Mouse (Mus musculus) thymus, postnatal 10 days (tissue): ENCODE measurements at regions not wholly inside any gene's neighbourhood (a gene's known extent, or its start where the extent isn't known, plus 50 kb on each side); places are given as distances from the start of the nearest gene placed in this dataset.
A peak's percentile ranks its signal among the peaks of the same experiment; 100 is the strongest.

Source experiments
- DNase-seq, 2 experiments: peaks; one replicate each; pipeline ENCODE4 v3.0.0; 2021; ENCODE audit warnings: low spot score in 2 of 2

DNA sequence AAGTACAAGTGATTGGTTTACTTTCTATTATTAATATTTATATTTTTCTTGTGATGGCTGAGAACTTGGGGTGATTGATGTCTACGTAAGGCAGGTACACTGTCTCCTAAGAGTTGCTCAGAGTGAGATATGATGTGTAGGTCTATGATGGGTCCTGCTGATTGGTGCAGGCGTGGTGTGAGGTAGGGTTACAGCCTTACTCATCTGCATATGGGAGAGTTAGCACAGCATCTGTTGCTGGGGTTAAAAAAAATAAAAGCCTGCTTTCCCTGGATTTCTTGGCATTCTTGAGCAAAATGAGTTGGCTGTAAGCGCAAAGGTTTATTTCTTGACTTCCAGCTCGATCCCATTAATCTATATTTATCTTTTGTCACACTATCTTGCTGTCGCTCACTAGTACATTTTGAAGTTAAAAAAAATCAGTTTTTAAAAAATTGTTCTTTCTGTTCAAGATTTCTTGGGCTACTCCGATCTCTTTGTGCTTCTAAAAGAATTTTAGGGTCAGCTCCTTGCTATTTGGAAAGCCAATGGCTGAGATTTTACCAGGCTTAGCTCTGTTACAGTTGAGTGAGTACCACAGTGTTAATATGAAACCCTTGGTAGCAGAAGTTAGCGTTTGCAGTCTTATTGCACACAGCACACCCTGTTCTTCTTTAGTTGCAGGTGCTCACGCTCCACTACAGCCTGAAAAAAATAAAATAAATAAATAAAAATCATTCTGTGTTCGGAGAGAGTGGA, 482.0 kb downstream of the Plekhb2 start:
- DNase-seq: no peak

DNA sequence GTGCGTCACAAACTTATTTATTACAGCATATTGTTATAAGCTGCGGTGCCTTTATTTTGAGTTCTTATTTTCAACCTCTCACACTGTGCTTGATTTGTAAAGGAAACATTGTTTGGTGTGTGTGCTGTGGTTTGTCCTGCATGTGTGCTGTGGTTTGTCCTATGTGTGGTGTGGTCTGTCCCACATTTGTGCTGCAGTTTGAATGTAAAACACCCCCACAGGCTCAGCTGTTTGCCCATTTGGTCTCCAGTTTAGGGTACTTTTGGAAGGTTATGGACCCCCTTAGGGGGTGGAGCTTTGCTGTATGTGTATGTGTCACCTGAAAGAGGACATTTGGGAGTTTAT, 482.5 kb downstream of the Plekhb2 start:
- DNase-seq: no peak

DNA sequence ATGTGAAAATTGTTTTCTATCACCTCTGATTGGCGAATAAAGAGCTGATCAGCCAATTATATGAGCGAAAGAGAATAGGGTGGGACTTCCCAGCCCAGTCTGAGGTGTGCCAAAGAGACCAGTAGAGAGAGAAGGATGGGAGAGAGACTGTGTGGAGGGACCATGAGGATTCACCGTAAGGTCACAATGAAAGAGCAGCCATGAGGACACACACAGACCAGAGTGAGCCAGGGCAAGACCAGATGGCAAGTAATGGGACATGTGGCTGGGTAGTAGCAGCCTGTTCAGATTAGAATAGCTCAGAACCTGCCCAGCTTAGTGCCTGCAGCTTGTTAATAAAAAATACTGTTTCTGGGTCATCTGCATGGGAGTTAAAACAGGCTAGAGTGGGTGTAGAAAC, 487.9 kb downstream of the Plekhb2 start:
- no peak for DNase-seq

DNA sequence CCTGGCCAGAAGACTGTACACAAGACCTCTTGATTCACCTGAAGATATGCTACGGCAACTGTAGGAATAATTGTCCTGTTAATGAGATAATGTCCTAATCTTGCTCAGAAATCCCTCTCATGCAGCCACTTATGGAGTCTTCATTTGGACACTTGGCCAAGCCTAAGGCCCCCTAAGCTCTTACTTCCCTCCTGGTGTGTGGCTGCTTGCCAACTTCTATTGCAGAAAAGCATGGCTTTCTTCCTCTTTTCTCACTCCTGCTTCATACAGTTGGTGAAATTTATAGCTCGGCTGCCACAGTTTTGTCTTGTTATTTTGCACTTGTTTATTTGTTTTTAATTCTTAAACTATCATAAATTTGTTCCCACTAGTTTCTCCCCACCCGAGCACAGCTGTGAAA, 488.4 kb downstream of the Plekhb2 start:
- no peak for DNase-seq

DNA sequence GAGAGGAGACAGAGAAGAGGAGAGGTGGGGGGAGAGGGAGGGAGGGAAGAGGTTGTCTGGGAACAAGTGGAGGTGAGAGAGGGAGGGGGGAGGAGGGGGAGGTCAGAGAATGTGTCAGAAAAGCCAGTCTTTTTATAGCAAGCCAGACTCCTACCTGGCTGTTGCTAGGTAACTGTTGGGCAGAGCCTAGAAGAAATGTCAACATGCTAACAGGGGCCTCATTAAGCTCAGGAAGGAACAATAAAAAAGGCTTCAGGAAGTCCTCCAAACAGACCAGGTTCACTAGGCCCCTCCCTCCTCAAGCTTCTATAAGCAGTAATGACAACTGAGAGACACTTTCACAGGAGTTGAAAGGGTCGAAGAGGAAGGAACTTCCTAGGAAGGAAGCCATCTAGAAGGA, 494.8 kb downstream of the Plekhb2 start:
- DNase-seq: no peak

DNA sequence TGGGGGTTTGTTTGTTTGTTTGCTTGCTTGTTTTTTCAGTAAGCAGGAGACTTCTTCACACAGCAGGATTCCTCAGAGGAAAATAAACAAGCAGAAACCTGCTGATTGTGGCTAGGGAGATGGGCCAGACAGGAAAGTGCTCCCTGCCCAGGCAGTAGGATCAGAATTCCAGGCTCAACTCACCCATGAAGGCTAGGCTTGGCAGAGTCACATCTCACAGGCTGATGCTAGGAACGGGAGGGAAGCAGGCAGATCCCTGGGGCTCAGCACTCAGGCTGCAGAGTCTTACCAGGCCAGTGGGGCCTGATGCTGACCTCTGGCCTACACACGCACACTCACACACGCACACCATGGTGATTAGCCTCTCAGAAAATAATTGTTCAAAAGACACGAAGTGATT, 498.5 kb downstream of the Plekhb2 start:
- DNase-seq: no peak

DNA sequence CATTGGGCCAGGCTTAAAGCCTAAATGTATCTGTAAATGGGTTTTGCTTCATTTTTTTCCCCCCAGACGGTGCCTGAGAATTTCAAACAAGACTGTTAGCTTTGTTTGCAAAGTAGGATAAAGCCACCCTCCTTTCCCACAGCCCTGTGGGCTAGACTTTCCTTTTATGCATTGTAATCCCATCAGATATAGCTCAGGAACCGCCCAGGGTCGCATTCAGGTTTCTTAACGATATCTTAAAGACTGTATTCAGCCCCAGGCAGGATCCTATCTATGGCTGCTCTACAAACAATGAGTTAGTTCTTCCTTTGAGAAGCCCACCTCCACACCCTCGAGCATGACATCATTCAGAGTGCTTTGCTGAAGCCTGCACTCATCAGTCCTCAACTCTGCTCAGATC, 509.2 kb downstream of the Plekhb2 start:
- no peak for DNase-seq

DNA sequence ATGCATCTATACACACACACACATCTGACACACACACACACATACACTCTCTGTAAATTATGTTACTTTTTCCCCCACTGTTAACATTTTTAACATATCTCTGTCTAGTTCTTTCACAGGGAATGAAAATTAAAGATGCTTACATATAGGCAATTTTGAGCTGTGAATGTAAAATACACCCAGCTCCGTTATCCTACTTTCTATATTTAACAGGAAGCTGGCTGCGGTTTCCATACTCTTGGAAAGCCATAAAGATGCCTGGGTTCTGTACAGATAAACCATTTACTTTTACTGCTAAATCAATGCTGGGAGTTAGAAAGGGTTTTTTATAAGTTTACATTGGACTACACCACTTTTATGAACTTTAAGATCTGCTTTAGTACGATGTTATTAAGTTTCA, 511.7 kb downstream of the Plekhb2 start:
- no peak for DNase-seq

DNA sequence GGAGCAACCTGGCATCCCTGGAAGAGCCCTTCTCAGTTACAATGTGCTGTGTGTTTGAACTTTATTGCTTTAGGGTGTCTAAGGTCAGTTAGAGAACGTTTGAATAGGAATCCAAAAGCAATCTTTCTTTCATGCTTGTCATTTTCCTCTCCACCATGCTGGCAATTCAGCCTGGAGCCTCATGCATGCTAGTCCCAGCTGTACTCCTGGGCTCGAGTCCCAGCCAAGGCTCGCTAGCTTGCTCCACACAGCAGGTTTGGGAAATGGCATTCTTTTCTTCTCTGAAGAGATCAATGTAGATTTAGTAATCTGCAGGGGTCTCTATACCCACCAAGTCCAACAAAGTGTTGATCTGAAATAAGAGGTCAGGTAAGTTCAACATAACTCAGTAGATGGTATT, 513.1 kb downstream of the Plekhb2 start:
- no peak for DNase-seq

DNA sequence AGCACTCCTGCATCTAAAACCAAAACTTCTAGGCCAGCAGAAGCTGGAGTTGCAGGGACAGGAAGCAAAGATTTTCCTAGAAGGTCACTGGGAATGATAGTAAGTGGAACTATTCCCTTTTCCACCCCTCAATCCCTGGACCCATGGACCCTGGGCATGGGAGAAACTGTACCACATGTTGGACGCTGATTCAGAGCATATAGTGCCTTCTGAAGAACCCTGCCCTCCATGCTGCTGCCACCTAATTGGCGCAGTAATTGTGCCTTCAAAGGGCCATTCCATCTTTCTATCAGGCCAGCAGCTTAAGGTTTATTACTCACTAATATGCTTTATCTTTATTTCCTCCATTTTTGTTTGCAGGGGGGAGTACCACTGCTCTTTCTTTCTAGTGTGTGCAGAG, 516.8 kb downstream of the Plekhb2 start:
- DNase-seq: no peak

DNA sequence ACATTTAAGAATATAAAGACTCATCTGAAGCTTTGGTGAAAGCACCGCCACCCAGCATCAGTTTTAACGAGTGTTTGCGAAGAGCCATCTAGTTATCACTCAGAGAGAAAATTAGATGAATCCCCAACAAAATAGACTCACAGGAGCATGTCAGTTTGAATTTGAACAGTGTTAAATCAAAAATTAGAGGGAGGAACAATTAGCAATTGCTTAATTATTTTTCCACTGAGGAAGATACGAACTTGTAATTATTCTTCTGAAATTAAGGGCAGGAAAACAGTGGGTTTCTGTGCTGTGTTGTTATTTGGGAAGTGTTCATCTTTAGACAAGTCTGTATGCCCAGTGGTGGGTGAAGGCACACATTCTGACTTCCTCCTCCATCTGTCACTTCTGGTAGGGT, 523.0 kb downstream of the Plekhb2 start:
- no peak for DNase-seq

DNA sequence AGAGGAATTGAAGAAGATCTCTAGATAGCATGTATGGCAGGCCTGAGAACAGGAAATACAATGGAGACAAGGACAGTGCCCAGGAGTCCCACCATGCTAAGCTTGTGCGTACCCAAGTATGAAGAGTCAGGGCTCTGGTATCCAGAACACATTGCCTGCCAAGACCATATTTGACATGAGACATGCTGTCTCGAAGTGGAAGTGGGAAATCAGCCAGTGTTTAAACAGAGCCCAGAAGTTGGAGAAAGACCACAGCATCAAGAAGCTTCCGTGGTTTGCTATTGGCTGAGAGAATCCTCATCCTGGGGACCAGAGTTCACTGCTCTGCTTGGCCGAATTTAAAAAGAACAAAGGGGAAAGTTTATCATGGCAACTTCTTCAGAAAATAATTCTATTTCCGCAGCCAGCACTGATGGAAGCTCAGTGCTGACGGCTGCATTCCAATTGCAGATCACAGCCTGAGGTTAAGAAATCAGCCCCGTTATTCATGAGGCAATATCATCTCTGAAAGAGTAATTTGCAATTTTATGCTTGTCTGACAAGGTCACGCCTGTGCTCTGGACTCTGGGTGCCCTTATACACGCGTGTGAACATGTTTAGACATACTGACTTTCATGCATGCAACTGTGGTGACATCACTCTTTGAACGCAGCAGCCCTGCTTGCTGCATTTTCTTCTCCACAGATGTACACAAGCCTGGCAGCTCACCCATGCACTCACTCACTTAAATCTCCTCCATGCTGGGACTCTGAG, 531.0 kb downstream of the Plekhb2 start:
- no peak for DNase-seq

DNA sequence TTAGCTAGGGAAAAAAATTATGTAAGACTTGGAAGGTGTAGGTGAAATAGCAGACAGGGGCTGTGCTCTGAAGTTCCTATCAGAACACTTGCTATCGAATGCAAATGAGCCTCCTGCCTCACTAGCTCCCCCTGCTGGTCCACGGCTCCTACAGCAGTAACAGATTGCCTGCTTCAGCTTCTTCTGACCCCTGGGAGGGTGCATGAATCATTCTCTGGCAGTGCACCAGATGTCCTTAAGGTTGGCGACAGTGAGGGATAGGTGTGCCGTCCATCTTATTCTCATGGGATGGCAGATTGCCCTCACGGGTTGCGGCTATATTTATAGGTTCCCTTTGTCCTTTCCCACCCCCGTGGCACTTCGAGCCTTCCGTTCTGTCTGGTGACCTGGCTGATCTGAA, 535.7 kb downstream of the Plekhb2 start:
- DNase-seq: peak; percentile 36 to 80

DNA sequence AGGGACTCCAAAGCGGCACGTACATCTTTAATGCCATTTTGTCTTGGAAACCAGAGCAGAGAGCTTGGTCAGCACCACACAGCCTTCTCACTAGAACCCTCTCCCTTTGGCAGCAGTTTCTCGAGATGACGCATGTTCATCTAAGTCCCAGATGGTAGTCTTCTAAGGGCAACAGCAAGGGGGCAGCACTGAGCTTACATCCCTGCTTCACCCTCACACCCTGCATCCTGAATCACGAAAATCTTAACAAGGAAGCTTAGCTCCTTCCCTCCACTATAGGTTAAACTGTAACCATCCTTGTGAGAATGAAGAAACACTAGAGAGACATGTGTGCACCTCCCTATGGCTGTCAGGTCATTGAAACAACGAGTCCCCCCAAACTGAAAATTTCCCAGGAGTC, 538.4 kb downstream of the Plekhb2 start:
- DNase-seq: peak; percentile 7 to 61

DNA sequence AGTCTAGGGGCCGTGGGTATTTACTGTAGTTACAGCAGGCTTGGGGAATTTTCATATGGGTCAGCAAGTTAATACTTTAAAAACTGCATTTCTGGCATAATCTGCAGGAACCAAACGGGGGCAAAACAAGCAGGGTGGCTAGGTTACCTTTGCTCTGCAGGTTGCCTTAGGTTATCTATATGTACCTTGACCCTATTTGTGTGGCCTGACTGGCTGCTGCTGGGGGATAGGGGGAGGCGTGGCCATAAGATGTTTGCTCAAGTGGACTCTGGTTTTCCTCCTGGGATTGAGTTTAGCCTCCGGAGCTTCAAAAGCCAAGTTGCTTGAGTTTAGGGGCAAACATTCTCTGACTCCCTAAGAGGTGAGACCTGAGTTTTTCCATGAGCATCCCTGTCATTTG, 540.6 kb downstream of the Plekhb2 start:
- no peak for DNase-seq

DNA sequence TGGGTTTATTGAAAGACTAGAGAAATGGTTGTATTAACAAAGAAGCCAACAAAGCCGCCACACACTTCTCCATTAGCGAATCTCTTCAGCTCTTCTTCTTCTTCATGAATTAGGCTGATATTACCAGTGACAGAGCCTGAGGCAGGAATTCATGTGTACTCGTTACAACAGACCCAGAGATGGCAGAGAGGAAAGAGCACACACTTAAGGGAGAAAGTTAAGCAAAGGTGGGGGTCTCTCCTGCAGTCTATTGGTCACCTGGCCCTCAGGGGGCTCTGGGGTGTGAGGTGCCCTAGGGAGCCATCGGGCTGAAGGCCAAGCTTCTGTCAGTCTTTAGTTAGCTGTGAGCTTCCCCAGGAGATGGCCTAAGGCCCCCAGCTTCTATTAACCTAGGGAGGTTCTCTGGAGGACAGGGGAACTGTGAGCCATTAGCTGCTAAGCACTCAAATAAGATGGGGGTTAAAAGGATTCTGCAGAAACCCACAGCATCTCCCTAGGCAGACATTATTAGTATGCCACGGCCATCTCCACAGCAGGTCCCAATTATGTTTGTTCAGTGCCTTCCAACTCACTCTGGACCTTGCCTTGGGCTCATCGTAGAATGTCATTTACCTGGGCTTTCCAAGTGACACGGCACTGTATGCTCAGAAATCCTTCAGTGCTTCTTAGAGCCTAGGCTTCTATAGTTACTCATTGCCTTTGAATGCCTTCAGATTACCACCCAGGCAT, 541.2 kb downstream of the Plekhb2 start:
- no peak for DNase-seq

DNA sequence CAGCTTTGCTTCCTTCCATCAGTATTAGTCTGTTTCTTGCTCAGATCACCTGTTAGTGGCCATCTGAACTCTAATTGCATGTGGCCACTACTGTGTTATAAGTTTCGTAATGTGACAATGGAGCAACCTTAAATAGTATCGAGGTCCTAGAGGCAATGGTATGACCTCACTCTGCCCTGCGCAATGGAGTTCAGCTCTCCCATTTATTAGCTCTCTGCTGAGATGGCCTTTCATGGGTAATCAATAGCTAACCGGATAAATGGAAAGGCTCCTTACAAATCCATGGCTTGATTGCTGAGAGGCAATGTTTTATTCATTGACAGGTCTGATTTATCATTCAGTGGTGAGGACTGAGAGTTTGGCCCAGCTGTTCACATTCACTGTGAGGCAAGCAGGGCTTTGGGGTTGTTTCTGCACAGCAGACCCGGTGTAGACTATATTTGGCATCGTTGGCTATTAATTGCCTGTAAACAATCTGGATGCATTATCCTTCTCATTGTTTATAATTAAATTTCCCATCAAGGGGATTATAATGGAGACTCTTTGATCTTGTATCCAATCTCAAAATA, 543.9 kb downstream of the Plekhb2 start:
- no peak for DNase-seq

DNA sequence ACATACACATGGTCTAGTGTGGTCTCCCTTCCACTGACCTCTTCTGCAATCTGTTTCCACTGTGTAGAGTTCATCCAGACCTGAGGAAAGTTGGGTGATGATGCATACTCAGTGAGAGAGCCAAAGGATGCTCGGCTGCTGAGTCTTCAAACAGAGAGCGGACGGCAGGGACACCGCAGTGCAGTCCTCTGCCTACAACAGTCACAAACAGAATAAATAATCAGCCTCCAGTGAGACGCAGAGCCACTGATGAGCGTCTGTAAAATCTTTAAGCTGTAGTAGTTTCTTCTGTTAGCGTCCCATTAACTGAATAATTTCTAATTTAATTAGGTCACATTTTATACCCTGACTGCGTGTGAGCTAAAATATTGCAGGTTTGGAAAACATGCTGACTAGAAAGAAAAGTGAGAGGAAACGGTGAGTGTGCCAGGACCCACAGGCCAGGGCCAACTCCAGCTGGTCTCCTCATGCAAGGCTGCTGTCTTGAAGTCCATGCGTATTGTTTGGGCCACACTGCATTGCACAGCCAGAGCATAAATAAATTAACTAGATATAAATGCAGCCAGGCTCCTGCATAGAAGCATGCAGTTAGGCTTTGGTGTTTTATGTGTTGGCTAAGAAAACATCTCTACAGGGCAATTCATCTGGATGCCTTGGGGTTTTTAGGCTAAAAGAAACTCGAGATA, 551.0 kb downstream of the Plekhb2 start:
- DNase-seq: no peak

DNA sequence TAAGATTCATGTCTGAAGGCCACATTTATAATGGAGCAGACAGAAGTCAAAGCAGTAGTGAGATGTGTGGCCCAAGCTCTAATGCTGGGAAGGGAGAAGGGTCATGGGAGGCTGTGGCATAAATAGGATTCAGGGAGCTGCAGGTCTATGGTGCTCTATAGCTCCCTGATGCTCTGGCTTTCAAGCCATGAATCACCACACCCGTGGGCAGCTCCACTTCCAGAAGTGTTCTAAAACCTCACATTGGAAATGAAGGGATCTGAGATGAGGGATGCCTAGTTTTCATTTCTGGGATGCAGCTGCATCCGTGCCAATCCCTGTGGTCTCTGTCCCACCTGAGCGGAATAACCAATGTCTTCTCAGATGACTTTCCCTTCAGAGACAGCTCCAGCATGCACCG, 553.2 kb downstream of the Plekhb2 start:
- DNase-seq: no peak

DNA sequence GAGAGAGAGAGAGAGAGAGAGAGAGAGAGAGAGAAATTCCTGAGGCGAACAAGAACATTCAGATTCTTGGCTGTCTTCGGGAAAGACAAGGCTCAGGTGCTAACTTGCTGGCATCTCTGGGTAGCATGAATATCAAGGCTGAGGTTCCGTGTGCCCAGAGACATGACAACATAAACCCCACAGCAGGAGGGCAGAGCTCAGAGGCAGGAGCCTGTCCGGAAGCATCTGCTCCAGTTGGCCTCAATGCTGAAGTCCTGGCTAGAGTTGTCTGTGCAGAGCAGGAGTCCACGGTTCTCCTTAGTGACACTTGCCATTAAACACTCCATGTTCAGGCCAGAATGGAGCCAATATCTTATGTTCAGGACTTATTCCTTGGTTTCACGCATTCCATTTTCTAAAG, 555.6 kb downstream of the Plekhb2 start:
- no peak for DNase-seq

DNA sequence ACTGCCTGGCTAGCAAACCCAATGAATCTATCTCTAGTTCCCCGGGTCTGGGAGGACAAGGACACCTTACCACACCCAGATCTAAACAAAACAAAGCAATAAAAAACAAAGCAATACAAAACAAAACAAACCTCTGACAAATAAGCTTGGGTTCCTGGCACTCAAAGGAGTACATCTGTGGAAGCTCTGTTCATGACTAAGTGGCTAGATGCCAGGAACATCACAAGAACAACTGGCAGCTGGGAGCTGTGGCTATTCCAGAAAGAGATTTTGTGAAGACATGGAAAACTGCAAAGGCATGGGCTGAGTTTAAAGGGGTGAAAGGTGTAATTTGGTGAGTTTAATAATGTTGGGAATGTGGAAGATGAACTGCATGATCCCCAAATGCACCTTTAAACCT, 565.9 kb downstream of the Plekhb2 start:
- DNase-seq: no peak
